Mouse (Mus musculus): ENCODE results near the gene Mdga2.

DNA sequence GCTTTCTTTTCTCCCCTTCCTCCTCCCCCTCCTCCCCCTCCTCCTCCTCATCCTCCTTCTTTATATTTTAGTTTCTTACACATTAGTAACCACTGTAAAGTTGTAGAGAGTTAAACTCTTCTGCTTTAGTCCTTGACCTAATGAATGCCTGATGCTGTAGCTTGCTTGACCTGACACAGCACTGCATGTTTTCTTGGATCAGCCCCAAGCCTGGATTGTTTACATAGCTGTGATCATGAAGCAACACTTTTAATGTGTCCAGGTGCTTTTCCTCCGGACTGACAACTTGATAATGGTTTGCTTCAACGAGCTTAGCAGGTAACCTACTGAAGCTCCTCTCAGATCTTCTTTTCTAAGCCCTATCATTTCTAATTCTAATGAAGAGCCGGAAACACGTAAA lies 723.1 kb downstream of the Mdga2 start:
- TF ChIP-seq CTCF (IDR thresholded peaks at IDR 0.05; ENCODE audit: borderline replicate concordance, insufficient read depth, low read depth, low read length): no peak
- TF ChIP-seq POLR2A (IDR thresholded peaks at IDR 0.05; ENCODE audit: borderline replicate concordance, insufficient read depth, low read length): no peak

All from cerebellum, adult 2 months (tissue).